Mouse (Mus musculus): ENCODE results near the gene Srprb.
A peak's percentile ranks its signal among the peaks of the same experiment; 100 is the strongest.

Srprb gene

GRCm38 (mm10) chr9:103201561-103202260 lies at the start of gene Srprb:
Gene Srprb (minus strand): TSS chr9:103202137.
- peak; percentile 99 for DNase-seq

- DNase-seq: peak; percentile 78
Observed at GRCm38 (mm10) chr9:103248618-103249017, 46.7 kb upstream of the Srprb start.

DNA sequence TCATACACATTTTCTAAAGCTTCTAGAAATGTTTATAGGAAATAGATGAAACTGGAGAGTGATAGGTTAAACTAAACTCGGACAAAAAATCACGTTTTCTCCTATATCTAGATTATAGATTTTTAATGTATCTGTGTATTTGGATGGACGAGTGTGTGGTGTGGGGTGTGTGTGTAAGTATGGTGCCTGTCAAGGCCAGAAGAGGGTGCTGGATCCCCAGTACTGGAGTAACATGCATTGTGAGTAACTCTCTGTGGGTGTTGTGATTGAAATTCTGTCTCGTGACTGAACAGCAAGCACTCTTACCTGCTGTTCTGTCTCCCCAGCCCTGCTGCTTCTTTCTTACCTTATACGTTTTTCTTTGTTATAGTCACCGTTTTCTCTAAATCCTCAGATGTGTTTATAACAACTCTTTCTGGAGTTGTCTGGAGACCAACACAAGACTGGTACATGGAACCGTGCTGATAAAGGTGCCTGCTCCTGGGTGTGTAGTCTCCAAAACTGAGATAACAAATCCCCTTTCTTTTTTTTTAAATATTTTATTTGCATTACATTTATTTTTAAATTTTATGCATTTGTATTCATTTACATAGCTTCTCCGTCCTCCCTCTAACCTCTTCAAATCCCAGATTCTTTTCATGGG lies 44.7 kb upstream of the Srprb start:
- no peak for DNase-seq

DNA sequence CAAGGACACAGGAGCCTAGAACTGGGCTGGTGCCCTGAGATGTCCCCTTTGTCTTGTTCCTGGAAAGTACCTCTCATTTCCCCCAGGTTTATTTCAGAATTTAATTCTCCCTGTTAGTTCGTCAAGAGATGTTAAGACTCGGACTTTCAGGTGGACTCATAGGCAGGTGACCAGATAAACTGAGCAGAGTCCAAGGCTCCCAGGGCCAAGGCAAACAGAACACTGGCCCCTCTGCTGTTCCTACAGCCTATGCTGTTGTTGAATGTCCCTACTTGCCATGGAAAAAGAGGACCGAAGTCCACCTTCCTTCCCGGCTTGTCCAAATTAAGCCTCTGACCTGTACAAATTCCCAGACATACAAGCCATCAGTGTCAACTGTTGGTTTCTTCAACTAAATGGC lies 41.7 kb upstream of the Srprb start:
- DNase-seq: no peak

DNA sequence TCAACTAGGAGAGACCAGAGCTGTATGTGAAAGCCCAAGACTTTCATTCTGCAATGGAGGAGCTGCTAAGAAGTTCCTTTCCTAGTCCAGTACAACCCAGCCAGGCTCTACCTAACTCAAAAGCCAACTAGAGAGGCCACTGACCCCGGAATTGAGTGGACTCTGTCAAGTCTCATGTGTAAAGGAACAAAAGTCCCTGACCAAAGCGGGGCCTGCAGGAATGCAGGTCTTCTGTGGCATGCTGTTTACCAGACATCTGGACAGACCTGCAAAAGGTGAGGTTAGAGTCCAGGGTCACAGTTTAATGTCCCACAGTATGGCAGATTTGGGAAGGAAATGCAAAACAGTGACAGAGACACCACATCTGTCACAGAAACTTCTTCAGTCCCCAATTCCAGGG lies 39.3 kb upstream of the Srprb start:
- no peak for DNase-seq

DNA sequence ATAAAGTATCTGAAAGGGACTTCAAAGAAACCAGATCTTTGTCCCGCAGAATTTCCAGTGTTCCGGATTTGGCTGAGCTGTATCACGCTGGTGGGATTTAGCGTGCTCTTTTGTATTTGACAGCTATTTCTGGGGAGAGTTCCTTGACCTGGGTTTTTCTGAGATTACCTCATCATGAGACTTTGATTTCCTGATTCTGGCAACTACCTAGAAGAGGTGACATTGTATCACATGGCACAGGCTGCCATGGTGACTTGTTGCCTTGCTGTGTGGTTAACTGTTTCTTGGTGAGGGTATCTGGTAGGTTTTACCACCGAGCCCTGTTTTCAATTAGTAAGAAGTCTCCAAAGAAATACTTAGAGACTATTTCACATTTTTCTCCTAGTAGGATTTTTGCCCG lies 37.5 kb upstream of the Srprb start:
- DNase-seq: no peak

DNA sequence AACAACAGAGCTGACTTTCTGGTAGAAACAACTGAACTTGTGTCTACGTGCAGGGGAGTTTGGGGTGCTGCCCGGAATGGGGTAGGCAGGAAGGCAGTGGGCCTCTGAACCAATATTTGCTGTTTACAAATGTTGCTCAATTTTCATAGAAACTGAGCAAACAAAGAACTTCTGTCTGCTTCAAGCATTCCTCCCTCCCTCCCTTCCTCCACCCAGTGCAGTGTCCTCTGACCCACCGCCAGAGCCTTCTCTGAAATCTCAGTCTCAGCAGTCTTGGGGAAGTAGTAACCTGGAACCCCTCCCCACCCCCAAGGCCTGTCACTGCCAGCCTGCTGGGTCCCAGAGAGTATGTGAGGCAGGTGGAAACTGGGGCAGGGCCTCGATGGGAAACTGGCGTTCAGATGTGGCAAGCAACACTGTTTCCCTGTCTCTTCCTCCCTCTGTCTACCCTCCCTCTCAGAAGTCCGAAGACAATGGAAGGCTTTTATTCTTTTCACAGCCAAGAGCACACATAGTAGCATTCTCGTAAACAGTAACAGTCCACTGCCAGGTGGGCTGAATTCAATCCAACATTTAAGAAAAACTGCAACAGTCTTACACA lies 32.7 kb upstream of the Srprb start:
- no peak for DNase-seq

GRCm38 (mm10) chr9:103234059-103234458 lies 32.1 kb upstream of the Srprb start:
- no peak for DNase-seq

- no peak for DNase-seq
Observed at GRCm38 (mm10) chr9:103233006-103233395, 31.1 kb upstream of the Srprb start.

DNA sequence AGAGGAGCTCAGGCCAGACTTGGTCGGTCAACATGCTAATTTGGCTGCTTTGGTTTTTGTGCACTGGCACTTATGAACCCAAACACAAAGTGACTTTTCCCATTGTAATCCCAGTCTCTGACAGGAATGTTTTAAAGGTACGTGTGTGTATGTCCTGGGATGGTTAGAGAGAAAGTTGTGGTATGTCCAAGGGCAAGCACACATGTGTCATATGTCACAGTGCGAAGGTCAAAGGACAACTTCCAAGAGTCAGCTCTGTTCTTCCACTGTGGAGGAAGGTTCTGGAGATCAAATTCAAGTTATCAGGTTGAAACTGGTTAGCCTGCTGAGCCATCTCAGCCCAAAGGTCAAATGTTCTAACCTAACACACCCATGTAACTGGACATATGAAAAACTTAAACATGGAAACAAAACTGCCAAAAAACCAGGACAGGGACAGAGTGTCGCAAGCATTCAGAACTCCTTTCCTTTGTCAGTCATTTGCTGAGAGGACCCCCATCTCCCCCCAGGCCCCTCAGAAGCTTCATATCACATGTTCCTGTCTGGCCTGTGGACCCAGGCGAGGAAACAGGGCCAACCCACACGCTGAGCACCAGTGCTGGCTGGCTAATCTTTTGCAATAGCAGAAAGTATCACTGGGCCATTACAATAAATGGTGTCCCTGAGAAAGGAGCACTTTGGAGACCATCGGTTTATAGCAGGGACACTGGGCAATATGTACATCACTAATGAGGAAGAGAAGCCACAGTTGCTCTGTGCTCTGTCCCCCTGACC lies 30.5 kb upstream of the Srprb start:
- peak; percentile 84 for DNase-seq

DNA sequence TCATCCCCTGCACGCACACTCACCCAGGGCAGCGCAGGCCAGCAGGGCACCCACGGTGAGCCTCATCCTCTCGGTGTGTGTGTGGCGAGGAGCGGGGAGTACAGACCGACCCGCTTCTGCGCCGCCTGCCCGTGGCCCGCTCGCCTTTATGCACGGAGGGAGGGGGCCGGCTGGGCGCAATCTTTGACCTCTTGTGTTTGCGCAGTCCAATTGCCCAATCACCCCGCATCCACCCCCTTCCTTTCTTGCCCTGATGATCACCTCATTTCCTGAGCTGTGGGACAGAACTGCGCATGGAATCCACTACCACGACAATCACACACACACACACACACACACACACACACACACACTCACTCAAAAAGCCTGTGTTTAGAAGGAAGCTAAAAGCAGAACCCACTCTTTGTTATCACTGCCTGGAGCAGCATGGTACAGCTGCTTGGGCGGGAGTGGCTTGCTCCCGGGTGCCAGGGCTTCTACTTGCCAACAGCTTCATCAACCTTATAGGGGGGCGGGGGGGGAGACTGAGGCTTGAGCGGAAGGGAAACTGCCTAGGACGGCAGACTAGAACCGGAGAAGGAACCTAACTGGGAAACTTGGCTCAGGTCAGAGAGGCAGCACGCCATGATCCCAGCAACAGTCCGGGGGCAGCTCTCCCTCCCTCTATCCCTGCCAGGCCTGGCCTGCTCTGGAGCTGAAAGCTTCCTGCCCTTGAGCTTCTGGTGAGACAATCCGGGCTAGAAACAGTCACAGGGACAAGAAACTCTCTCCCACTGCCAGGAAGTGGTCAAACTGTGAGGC lies 28.4 kb upstream of the Srprb start, which contains the start of the genes Gm20425 and Trf:
Gene Gm20425 (minus strand): TSS at position 157 of the 801 bp plus-strand sequence.
Gene Trf (minus strand): TSS at position 294 of the 801 bp plus-strand sequence.
- DNase-seq: peak; percentile 98

GRCm38 (mm10) chr9:103229037-103229867 lies 27.3 kb upstream of the Srprb start:
- peak; percentile 85 for DNase-seq

GRCm38 (mm10) chr9:103228370-103229003 lies 26.6 kb upstream of the Srprb start:
- DNase-seq: no peak

- DNase-seq: peak; percentile 74
Observed at GRCm38 (mm10) chr9:103227760-103228159, 25.8 kb upstream of the Srprb start.

DNA sequence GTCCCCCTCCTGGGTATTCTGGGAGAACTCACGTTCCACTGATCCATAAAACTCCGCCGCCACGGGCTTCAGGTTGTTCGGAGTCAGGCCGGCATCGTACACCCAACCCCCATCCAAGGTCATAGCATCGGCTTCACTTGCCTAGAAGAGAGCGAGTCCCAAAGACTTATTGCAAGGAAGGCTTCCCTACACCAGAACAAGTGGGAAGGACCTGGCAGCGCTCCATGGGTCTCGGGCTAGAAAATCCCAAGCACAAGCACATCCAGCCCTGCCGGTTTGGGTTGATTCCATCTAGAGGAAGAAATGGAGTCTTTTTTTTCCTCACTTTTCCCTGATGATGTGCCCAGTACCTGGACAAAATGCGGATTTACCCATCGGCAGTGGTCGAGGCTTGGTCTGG lies 24.9 kb upstream of the Srprb start:
- DNase-seq: peak; percentile 87

GRCm38 (mm10) chr9:103225464-103225863 lies 23.5 kb upstream of the Srprb start:
- peak; percentile 74 for DNase-seq

GRCm38 (mm10) chr9:103224721-103225120 lies 22.8 kb upstream of the Srprb start:
- DNase-seq: peak; percentile 83

DNA sequence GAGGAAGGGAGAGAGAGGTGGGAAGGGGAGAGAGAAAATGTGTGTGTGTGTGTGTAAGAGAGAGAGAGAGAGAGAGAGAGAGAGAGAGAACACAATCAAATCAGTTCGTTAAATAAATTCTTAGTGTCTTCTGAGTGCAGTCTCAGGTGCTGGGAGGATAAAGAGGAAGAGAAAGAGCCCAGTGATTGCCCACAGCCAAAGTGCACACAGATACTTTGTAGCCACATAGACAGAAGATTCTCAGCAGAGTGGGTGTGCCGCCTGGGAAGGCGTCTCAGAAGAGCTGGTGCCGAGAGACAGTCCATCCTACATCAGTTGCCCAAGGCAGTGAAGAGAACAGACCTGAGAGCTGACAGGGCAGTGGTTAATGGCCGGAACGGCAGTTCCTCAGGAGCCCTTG lies 12.3 kb upstream of the Srprb start:
- no peak for DNase-seq

GRCm38 (mm10) chr9:103213631-103214030 lies 11.7 kb upstream of the Srprb start:
- no peak for DNase-seq

DNA sequence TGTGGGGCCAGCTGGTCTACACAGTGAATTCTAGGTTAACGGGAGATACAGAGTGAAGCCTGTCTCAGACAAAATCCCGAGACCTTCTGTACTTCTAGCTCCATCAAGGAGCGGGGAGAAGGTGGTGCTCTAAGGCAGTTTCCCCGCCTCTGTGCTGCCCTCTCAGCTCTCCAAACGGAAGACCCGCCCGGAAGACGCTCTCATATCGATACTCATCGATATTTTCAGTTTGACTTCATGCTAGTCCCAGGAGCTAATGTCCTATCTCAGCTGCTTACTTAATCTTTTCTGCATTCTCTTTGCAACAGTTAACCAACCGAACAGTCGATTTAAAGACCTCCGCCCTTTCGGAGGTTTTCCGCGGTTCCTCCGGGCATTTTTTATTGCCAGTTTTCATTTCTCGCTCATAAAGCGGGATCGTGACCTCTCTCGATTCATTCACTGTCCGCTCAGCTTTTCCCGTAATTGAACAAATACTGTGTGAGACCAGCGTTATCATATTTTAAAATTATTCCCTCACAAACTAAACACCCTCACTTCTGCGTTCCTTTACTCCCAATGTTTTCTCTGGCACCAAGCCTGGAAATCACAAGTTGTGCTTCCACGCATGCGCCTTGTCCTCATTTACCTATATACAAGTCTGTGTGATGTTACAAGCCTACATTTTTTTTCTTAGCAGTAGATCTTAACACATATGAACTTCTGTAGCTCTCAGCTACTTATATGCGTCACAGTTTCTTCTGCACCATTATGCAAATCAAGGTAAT lies 10.9 kb upstream of the Srprb start:
- no peak for DNase-seq

Data from heart, adult 11 months (tissue).